Mouse (Mus musculus): ENCODE measurements around the gene Ccdc92. TPM values are rescaled to one million over a fixed set of nuclear protein-coding genes. Genes with fewer than 3 reads are reported as not detected.

The Ccdc92 gene
- polyA plus RNA-seq, 1 experiment = 5.9 TPM

DNA sequence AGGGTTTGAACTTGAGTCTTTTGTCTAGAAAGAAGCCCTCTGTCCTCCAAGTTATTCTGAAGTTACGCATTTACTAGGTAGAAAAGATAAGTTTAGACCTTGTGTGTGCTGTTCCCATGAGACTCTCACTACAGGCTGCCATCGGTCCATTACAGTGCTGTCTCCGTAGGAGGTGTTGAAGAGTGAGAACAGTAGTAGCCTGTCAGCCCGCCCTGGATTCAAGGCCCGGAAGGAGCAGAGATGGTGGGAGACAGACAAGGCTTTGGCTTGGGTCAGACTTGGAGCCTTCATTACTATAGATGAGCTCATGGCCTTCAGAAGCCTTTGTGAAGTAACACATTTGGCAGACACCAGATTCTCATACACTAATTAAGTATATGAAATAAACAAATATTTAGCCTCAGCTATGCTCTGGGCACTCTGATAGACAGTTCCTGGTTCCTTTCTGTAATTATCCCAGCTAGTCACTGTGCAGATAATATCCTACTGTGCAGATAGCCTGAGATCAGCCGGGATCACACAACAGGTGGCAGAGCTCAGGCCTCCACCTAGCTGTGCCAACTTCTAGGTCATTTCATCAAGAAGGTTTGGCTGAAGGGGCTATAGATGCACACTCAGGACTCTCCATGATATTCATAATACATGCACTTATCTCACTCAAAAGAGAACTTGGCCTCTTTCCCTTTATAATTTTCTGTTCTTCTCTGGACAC is 11.8 kb upstream of the Ccdc92 start:
- Histone ChIP-seq H3K4me1 (ENCODE audit: control insufficient read depth, insufficient read depth, insufficient read length, low read length) (peaks cover 3% of the 10 kb centered on the region; the same call in 1 of the 2 replicates), H3K36me3 (ENCODE audit: control insufficient read depth, insufficient read depth, low read length) (no peaks in the 10 kb centered on the region), H3K27ac (ENCODE audit: insufficient read depth, low read depth, low read length) (no peak overlapping the region), H3K27me3 (ENCODE audit: control insufficient read depth, insufficient read depth, low read length) (no peaks in the 10 kb centered on the region), H3K4me3 (ENCODE audit: low read depth, low read length) (no peak overlapping the region)
- 74% methylated on average over 6 of the region's 6 CpGs for WGBS
- TF ChIP-seq CTCF (IDR thresholded peaks at IDR 0.05; ENCODE audit: extremely low read depth, insufficient read length, insufficient replicate concordance, low read depth, low read length) (no peak), POLR2A (IDR thresholded peaks at IDR 0.05; ENCODE audit: low read depth, low read length) (no peak)

DNA sequence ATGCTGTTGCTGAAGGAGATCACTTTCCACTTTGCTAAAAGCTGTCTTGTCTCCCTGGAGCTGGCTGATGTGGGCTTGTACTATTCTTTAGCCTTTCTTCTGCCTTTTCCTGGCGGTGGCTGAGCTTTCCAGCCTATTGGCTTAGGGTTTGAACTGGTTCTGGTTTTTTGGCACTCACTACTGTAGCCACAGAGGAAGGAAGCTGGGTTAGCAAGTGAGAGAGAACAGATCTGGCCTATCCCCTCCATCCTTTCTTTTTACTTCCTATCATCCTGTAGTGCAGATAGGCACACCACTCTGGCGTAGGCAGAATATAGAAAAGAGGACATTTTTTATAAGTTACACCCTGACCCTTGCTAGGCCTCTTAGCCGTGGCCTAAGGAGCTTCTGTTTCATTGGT is 10.9 kb upstream of the Ccdc92 start:
- H3K4me3 ChIP-seq (ENCODE audit: low read depth, low read length) = no peak overlapping the region
- no peak overlapping the region for H3K27ac ChIP-seq (ENCODE audit: insufficient read depth, low read depth, low read length)
- no peak for TF ChIP-seq POLR2A (IDR thresholded peaks at IDR 0.05; ENCODE audit: low read depth, low read length)
- TF ChIP-seq CTCF (IDR thresholded peaks at IDR 0.05; ENCODE audit: extremely low read depth, insufficient read length, insufficient replicate concordance, low read depth, low read length) = no peak
- H3K27me3 ChIP-seq (ENCODE audit: control insufficient read depth, insufficient read depth, low read length) = no peaks in the 10 kb centered on the region
- H3K36me3 ChIP-seq (ENCODE audit: control insufficient read depth, insufficient read depth, low read length) = no peaks in the 10 kb centered on the region
- WGBS = 79% methylated on average over 3 of the region's 3 CpGs
- H3K4me1 ChIP-seq (ENCODE audit: control insufficient read depth, insufficient read depth, insufficient read length, low read length) = peaks cover 3% of the 10 kb centered on the region; the same call in 1 of the 2 replicates

DNA sequence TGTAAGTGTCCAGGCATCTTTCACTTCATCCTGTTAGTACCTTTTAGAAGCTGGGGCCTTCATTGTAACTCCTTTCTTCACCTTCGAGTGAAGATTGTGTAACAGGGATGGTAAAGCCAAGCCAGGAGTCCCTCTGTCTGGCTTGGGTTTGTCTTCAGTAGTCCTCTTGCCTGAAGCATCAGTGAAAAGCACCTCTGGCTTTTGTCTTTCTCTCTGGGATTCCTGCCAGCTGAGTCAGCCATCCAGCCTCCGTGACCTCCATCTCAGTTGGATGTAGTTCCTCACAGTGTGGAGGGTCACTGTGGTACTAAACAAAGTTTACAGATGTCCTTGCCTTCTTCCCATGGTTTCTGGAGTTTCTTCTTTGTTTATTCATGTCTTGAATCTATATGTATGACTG is 9.8 kb upstream of the Ccdc92 start:
- no peak overlapping the region for H3K4me3 ChIP-seq (ENCODE audit: low read depth, low read length)
- WGBS = 48% methylated on average over 2 of the region's 2 CpGs
- TF ChIP-seq POLR2A (IDR thresholded peaks at IDR 0.05; ENCODE audit: low read depth, low read length) (no peak), CTCF (IDR thresholded peaks at IDR 0.05; ENCODE audit: extremely low read depth, insufficient read length, insufficient replicate concordance, low read depth, low read length) (no peak)
- no peaks in the 10 kb centered on the region for H3K27me3 ChIP-seq (ENCODE audit: control insufficient read depth, insufficient read depth, low read length)
- no peaks in the 10 kb centered on the region for H3K36me3 ChIP-seq (ENCODE audit: control insufficient read depth, insufficient read depth, low read length)
- H3K4me1 ChIP-seq (ENCODE audit: control insufficient read depth, insufficient read depth, insufficient read length, low read length) = peaks cover 3% of the 10 kb centered on the region; the same call in 1 of the 2 replicates
- H3K27ac ChIP-seq (ENCODE audit: insufficient read depth, low read depth, low read length) = no peak overlapping the region

- H3K27me3 ChIP-seq (ENCODE audit: control insufficient read depth, insufficient read depth, low read length) = no peaks in the 10 kb centered on the region
- no peaks in the 10 kb centered on the region for H3K36me3 ChIP-seq (ENCODE audit: control insufficient read depth, insufficient read depth, low read length)
- peaks cover 3% of the 10 kb centered on the region; the same call in 1 of the 2 replicates for H3K4me1 ChIP-seq (ENCODE audit: control insufficient read depth, insufficient read depth, insufficient read length, low read length)
- TF ChIP-seq CTCF (IDR thresholded peaks at IDR 0.05; ENCODE audit: extremely low read depth, insufficient read length, insufficient replicate concordance, low read depth, low read length) (peak; percentile 55; the same call in 1 of the 2 replicates), POLR2A (IDR thresholded peaks at IDR 0.05; ENCODE audit: low read depth, low read length) (no peak)
- H3K4me3 ChIP-seq (ENCODE audit: low read depth, low read length) = no peak overlapping the region
- WGBS = 45% methylated on average over 4 of the region's 4 CpGs
- no peak overlapping the region for H3K27ac ChIP-seq (ENCODE audit: insufficient read depth, low read depth, low read length)
Measured at GRCm38 (mm10) chr5:124868981-124869380, 6.8 kb upstream of the Ccdc92 start.

GRCm38 (mm10) chr5:124862871-124863741 is 882 bp upstream of the Ccdc92 start:
- Histone ChIP-seq H3K27ac (ENCODE audit: insufficient read depth, low read depth, low read length) (no peak overlapping the region), H3K27me3 (ENCODE audit: control insufficient read depth, insufficient read depth, low read length) (peaks cover 17% of the 10 kb centered on the region), H3K4me1 (ENCODE audit: control insufficient read depth, insufficient read depth, insufficient read length, low read length) (peaks cover 6% of the 10 kb centered on the region), H3K4me3 (ENCODE audit: low read depth, low read length) (peak overlapping the region; percentile 87), H3K36me3 (ENCODE audit: control insufficient read depth, insufficient read depth, low read length) (no peaks in the 10 kb centered on the region)
- under 1% methylated on average over 88 of the region's 88 CpGs for WGBS
- TF ChIP-seq CTCF (IDR thresholded peaks at IDR 0.05; ENCODE audit: extremely low read depth, insufficient read length, insufficient replicate concordance, low read depth, low read length) (no peak), POLR2A (IDR thresholded peaks at IDR 0.05; ENCODE audit: low read depth, low read length) (no peak)

DNA sequence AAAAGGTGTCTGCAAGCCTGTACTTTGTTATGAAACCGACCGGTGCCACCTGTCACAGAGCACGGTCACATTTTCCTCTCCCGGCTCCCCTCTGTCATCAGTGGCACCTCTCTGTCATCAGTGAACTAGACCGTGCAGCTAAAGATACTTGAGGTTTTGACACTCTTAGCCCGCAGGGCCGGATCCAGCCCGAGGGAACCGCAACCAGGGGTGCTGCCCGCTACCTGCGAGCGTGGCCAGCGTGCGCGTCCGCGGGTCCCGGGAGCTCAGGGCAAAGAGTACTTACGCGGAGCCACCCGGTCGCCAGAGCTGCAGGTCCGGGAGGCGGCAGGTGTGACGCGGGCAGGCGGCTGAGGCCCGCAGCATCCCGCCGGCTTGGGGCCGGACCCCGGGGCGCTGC is 761 bp downstream of the Ccdc92 start:
- H3K27ac ChIP-seq (ENCODE audit: insufficient read depth, low read depth, low read length) = no peak overlapping the region
- under 1% methylated on average over 33 of the region's 33 CpGs for WGBS
- TF ChIP-seq POLR2A (IDR thresholded peaks at IDR 0.05; ENCODE audit: low read depth, low read length) (no peak), CTCF (IDR thresholded peaks at IDR 0.05; ENCODE audit: extremely low read depth, insufficient read length, insufficient replicate concordance, low read depth, low read length) (no peak)
- peaks cover 17% of the 10 kb centered on the region for H3K27me3 ChIP-seq (ENCODE audit: control insufficient read depth, insufficient read depth, low read length)
- peak overlapping the region; percentile 76 for H3K4me3 ChIP-seq (ENCODE audit: low read depth, low read length)
- no peaks in the 10 kb centered on the region for H3K36me3 ChIP-seq (ENCODE audit: control insufficient read depth, insufficient read depth, low read length)
- H3K4me1 ChIP-seq (ENCODE audit: control insufficient read depth, insufficient read depth, insufficient read length, low read length) = peaks cover 6% of the 10 kb centered on the region

GRCm38 (mm10) chr5:124860013-124860412 is 2.2 kb downstream of the Ccdc92 start:
- no peaks in the 10 kb centered on the region for H3K36me3 ChIP-seq (ENCODE audit: control insufficient read depth, insufficient read depth, low read length)

More at GRCm38 (mm10) chr5:124860013-124860412, 2.2 kb downstream of the Ccdc92 start:
- H3K4me1 ChIP-seq (ENCODE audit: control insufficient read depth, insufficient read depth, insufficient read length, low read length) = peaks cover 6% of the 10 kb centered on the region
- H3K27me3 ChIP-seq (ENCODE audit: control insufficient read depth, insufficient read depth, low read length) = peaks cover 17% of the 10 kb centered on the region
- 6% methylated on average over 5 of the region's 5 CpGs for WGBS
- TF ChIP-seq POLR2A (IDR thresholded peaks at IDR 0.05; ENCODE audit: low read depth, low read length) (no peak), CTCF (IDR thresholded peaks at IDR 0.05; ENCODE audit: extremely low read depth, insufficient read length, insufficient replicate concordance, low read depth, low read length) (peak; percentile 45; the same call in 1 of the 2 replicates)
- no peak overlapping the region for H3K27ac ChIP-seq (ENCODE audit: insufficient read depth, low read depth, low read length)
- H3K4me3 ChIP-seq (ENCODE audit: low read depth, low read length) = no peak overlapping the region

Measured in small intestine, adult 2 months (tissue).